Mouse (Mus musculus): Measurements from ENCODE around the gene Lrba. TPM values are rescaled to one million over a fixed set of nuclear protein-coding genes. Genes with fewer than 3 reads are reported as not detected.

The Lrba gene
- total RNA-seq, 2 experiments from 2014 or later = 21.3 TPM

Other genes starting within 250 kb of the Lrba start
- not detected for gene Prss48, start 222.2 kb upstream of the Lrba start, total RNA-seq (2021)
- 100 to 1,000 TPM; 462 to 476 TPM for gene Rps3a1, start 82.0 kb upstream of the Lrba start, total RNA-seq (2021)